Mouse (Mus musculus) limb, embryonic 11.5 days (tissue): ENCODE measurements around the gene Alppl2. TPM values are rescaled to one million over a fixed set of nuclear protein-coding genes. Genes with fewer than 3 reads are reported as not detected.

ENCODE experiments used
- ATAC-seq: fragments of 200-750 bp; cut with Nextera tagmentation; 2 replicates; pipeline ENCODE4 v1.8.0; 2017; ENCODE audit warnings: low read depth; ENCODE audit not compliant: insufficient number of reproducible peaks, low FRiP score, low TSS enrichment
- DNase-seq: peaks from one replicate; pipeline ENCODE4 v3.0.0-alpha.2; 2015; ENCODE audit warnings: low spot score
- H3K27ac ChIP-seq: fragments of 300-500 bp; sonication (generic); replicated peaks from 2 replicates; pipeline ENCODE4 v1.5.1; 2014; ENCODE audit warnings: low read depth, mild to moderate bottlenecking, low read length
- H3K27me3 ChIP-seq: fragments of 300-500 bp; sonication (generic); 2 replicates; pipeline ENCODE4 v1.6.1; 2014; ENCODE audit warnings: mild to moderate bottlenecking, low read length, mixed read lengths; ENCODE audit not compliant: control insufficient read depth, insufficient read depth
- H3K36me3 ChIP-seq: fragments of 300-500 bp; sonication (generic); 2 replicates; pipeline ENCODE4 v1.6.1; 2014; ENCODE audit warnings: mild to moderate bottlenecking, low read length, moderate library complexity, mixed read lengths; ENCODE audit not compliant: control insufficient read depth, insufficient read depth
- H3K4me1 ChIP-seq: fragments of 300-500 bp; sonication (generic); 2 replicates; pipeline ENCODE4 v1.6.1; 2014; ENCODE audit warnings: low read length, mixed read lengths; ENCODE audit not compliant: control insufficient read depth, insufficient read depth
- H3K4me2 ChIP-seq: fragments of 300-500 bp; sonication (generic); 2 replicates; pipeline ENCODE4 v1.6.1; 2014; ENCODE audit warnings: low read depth, mild to moderate bottlenecking, moderate library complexity; ENCODE audit not compliant: severe bottlenecking
- H3K4me3 ChIP-seq: fragments of 300-500 bp; sonication (generic); 2 replicates; pipeline ENCODE4 v1.5.1; 2014; ENCODE audit warnings: low read depth, low read length
- H3K9ac ChIP-seq: fragments of 300-500 bp; sonication (generic); 2 replicates; pipeline ENCODE4 v1.6.1; 2014; ENCODE audit warnings: mild to moderate bottlenecking, low read length
- H3K9me3 ChIP-seq: fragments of 300-500 bp; sonication (generic); 2 replicates; pipeline ENCODE4 v1.6.1; 2016; ENCODE audit warnings: low read length; ENCODE audit not compliant: control insufficient read depth
- WGBS: fragments of 180-500 bp; shearing (Covaris S2); extraction: QIAGEN DNeasy Blood & Tissue Kit; methylation state at CpG from one replicate; pipeline ENCODE4 v1.1.7; 2014; 5-methylcytosine and 5-hydroxymethylcytosine counted together
- polyA plus RNA-seq: library from polyadenylated mRNA; unstranded; fragments of >200 nt; fragmentation: Nextera tagmentation; extraction: Ambion mirVana; gene quantifications from 2 replicates; pipeline ENCODE4 v1.2.1, GENCODE M21; 2014

Gene Alppl2
- polyA plus RNA-seq, 1 experiment from 2014 or later = not detected

- Histone ChIP-seq H3K36me3 (no peaks in the 10 kb centered on the region), H3K27ac (no peak overlapping the region), H3K4me3 (no peak overlapping the region), H3K27me3 (no peaks in the 10 kb centered on the region), H3K9me3 (no peaks in the 10 kb centered on the region), H3K4me2 (no peak overlapping the region), H3K4me1 (no peaks in the 10 kb centered on the region), H3K9ac (no peak overlapping the region)
- DNase-seq (peak; percentile 50), ATAC-seq (0 out of 2 replicates have a peak, but pooled peaks have one; percentile 21)
- 47% methylated on average over 16 of the region's 16 CpGs for WGBS
Observed at GRCm38 (mm10) chr1:87070720-87071119, 19.0 kb downstream of the Alppl2 start.

- DNase-seq (no peak), ATAC-seq (no peak)
- no peak overlapping the region for H3K4me3 ChIP-seq
- H3K27ac ChIP-seq = no peak overlapping the region
- no peaks in the 10 kb centered on the region for H3K9me3 ChIP-seq
- H3K36me3 ChIP-seq = no peaks in the 10 kb centered on the region
- no peak overlapping the region for H3K9ac ChIP-seq
- H3K4me2 ChIP-seq = no peak overlapping the region
- H3K27me3 ChIP-seq = no peaks in the 10 kb centered on the region
- no peaks in the 10 kb centered on the region for H3K4me1 ChIP-seq
Observed at GRCm38 (mm10) chr1:87060913-87061312, 28.8 kb downstream of the Alppl2 start.

- ATAC-seq = no peak
- WGBS = 79% methylated on average over 8 of the region's 8 CpGs
- DNase-seq = no peak
Observed at GRCm38 (mm10) chr1:87059042-87059665, 30.6 kb downstream of the Alppl2 start.

GRCm38 (mm10) chr1:87057075-87057474 is 32.7 kb downstream of the Alppl2 start:
- Histone ChIP-seq H3K9ac (no peak overlapping the region), H3K4me3 (no peak overlapping the region), H3K27ac (no peak overlapping the region), H3K27me3 (no peaks in the 10 kb centered on the region), H3K4me1 (no peaks in the 10 kb centered on the region), H3K36me3 (no peaks in the 10 kb centered on the region), H3K4me2 (no peak overlapping the region), H3K9me3 (no peaks in the 10 kb centered on the region)
- ATAC-seq (no peak), DNase-seq (no peak)
- 88% methylated on average over 4 of the region's 4 CpGs for WGBS

More at GRCm38 (mm10) chr1:87059042-87059665, 30.6 kb downstream of the Alppl2 start:
- no peaks in the 10 kb centered on the region for H3K9me3 ChIP-seq
- H3K27ac ChIP-seq = no peak overlapping the region
- H3K36me3 ChIP-seq = no peaks in the 10 kb centered on the region
- no peak overlapping the region for H3K9ac ChIP-seq
- H3K4me2 ChIP-seq = no peak overlapping the region
- H3K4me1 ChIP-seq = no peaks in the 10 kb centered on the region
- no peak overlapping the region for H3K4me3 ChIP-seq
- no peaks in the 10 kb centered on the region for H3K27me3 ChIP-seq

GRCm38 (mm10) chr1:87051369-87051768 is 38.4 kb downstream of the Alppl2 start:
- no peak overlapping the region for H3K4me3 ChIP-seq
- 88% methylated on average over 4 of the region's 4 CpGs for WGBS
- ATAC-seq (no peak), DNase-seq (no peak)
- no peak overlapping the region for H3K9ac ChIP-seq
- no peak overlapping the region for H3K4me2 ChIP-seq
- H3K9me3 ChIP-seq = no peaks in the 10 kb centered on the region
- H3K4me1 ChIP-seq = no peaks in the 10 kb centered on the region
- H3K36me3 ChIP-seq = no peaks in the 10 kb centered on the region; the same call in 1 of the 2 replicates
- H3K27ac ChIP-seq = no peak overlapping the region
- no peaks in the 10 kb centered on the region for H3K27me3 ChIP-seq

GRCm38 (mm10) chr1:87050700-87051099 is 39.0 kb downstream of the Alppl2 start:
- no peaks in the 10 kb centered on the region for H3K9me3 ChIP-seq
- H3K4me2 ChIP-seq = no peak overlapping the region
- no peak for ATAC-seq
- H3K27me3 ChIP-seq = no peaks in the 10 kb centered on the region
- WGBS = 82% methylated on average over 1 of the region's 1 CpGs
- no peak overlapping the region for H3K27ac ChIP-seq
- no peak overlapping the region for H3K4me3 ChIP-seq
- DNase-seq = no peak
- H3K36me3 ChIP-seq = no peaks in the 10 kb centered on the region; the same call in 1 of the 2 replicates
- no peak overlapping the region for H3K9ac ChIP-seq
- no peaks in the 10 kb centered on the region for H3K4me1 ChIP-seq

GRCm38 (mm10) chr1:87050072-87050471 is 39.7 kb downstream of the Alppl2 start:
- Histone ChIP-seq H3K36me3 (no peaks in the 10 kb centered on the region; the same call in 1 of the 2 replicates), H3K27ac (no peak overlapping the region), H3K9ac (no peak overlapping the region), H3K4me2 (no peak overlapping the region), H3K4me3 (no peak overlapping the region), H3K9me3 (no peaks in the 10 kb centered on the region), H3K27me3 (no peaks in the 10 kb centered on the region), H3K4me1 (no peaks in the 10 kb centered on the region)
- 79% methylated on average over 3 of the region's 3 CpGs for WGBS
- no peak for DNase-seq
- no peak for ATAC-seq

- Histone ChIP-seq H3K36me3 (no peaks in the 10 kb centered on the region), H3K4me3 (no peak overlapping the region), H3K27ac (no peak overlapping the region), H3K9ac (no peak overlapping the region), H3K4me1 (peaks cover 2% of the 10 kb centered on the region; the same call in 1 of the 2 replicates), H3K27me3 (no peaks in the 10 kb centered on the region), H3K9me3 (no peaks in the 10 kb centered on the region), H3K4me2 (no peak overlapping the region)
- ATAC-seq = peak; percentile 52; the same call in 1 of the 2 replicates
- peak; percentile 85 for DNase-seq
- 0% methylated on average over 1 of the region's 1 CpGs for WGBS
Observed at GRCm38 (mm10) chr1:87041814-87042438, 47.8 kb downstream of the Alppl2 start.
